In the genomic region with DNA sequence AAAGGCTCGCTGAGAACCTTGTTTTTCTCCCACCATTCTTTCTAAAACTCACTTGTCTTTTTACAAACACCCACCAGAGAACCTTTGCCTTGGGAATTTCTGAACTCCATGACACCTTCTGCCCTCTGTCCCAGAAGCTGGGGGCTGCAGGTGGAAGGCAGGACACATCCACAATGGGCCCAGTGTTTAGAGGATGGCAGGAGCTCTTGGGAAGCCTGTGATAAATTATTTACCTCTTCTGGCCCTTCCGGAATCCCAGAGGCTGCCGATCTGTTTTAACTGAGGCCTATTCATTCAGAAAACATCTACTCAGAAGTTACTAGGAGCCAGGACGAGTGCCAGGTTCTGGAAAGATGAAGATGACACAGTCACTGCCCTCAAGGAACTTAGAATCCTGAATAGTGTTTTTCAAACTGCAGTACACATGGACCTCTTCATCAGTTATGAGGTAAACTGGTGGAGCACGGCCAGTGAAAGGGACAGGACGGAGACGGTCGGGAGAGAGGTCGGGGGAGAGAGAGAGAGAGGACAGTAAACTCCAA, we compare ENCODE assay signal across 15 mouse cellular contexts.
A peak's percentile ranks its signal among the peaks of the same experiment; 100 is the strongest.
DNase-seq lines count a peak whose midpoint lies in the region; ATAC-seq and TF ChIP-seq lines count a peak whose summit lies in the region.
"Had no signal": no experiment of that assay in that cellular context is flagged by ENCODE, and none has a peak within 500 bp of the region (broad histone marks: within the 10 kb centered on the region; RNA-seq: fewer than 3 reads in every experiment).

No protein-coding gene starts in this region.

- H3K27me3 ChIP-seq in heart, embryonic 15.5 days: no peaks in the 10 kb centered on the region
- no peaks in the 10 kb centered on the region for H3K27me3 ChIP-seq in midbrain, postnatal 0 days (ENCODE audit: insufficient read depth, low read length)
- no peaks in the 10 kb centered on the region for H3K27me3 ChIP-seq in midbrain, embryonic 11.5 days (ENCODE audit: control insufficient read depth, insufficient read depth, low read length)
- H3K27me3 ChIP-seq in kidney, postnatal 0 days (ENCODE audit: insufficient read depth, low read length): no peaks in the 10 kb centered on the region
- H3K27me3 ChIP-seq in stomach, embryonic 16.5 days (ENCODE audit: control insufficient read depth, insufficient read depth, low read length): no peaks in the 10 kb centered on the region
- no peaks in the 10 kb centered on the region for H3K27me3 ChIP-seq in liver, embryonic 11.5 days (replicated peaks; ENCODE audit: control insufficient read depth, insufficient read depth, low read length)
- H3K27me3 ChIP-seq: liver, embryonic 13.5 days had no signal

- no peaks in the 10 kb centered on the region for H3K36me3 ChIP-seq in heart, embryonic 15.5 days
- H3K36me3 ChIP-seq in midbrain, postnatal 0 days (ENCODE audit: insufficient read depth, low read length): 0 out of 2 replicates have a peak, but pooled peaks cover 3% of the 10 kb centered on the region
- no peaks in the 10 kb centered on the region for H3K36me3 ChIP-seq in midbrain, embryonic 11.5 days (ENCODE audit: control insufficient read depth, insufficient read depth, low read length)
- 0 out of 2 replicates have a peak, but pooled peaks cover 4% of the 10 kb centered on the region for H3K36me3 ChIP-seq in kidney, postnatal 0 days (ENCODE audit: insufficient read depth, low read length)
- H3K36me3 ChIP-seq in stomach, embryonic 16.5 days (ENCODE audit: control insufficient read depth, insufficient read depth, low read length): no peaks in the 10 kb centered on the region
- H3K36me3 ChIP-seq in liver, embryonic 11.5 days (ENCODE audit: control insufficient read depth, insufficient read depth, low read length): peaks cover 2% of the 10 kb centered on the region; the same call in 1 of the 2 replicates
- H3K36me3 ChIP-seq: liver, embryonic 13.5 days had no signal

- no peak for ATAC-seq in heart, embryonic 15.5 days (replicated peaks; ENCODE audit: insufficient number of reproducible peaks, insufficient read depth, low FRiP score, low read depth)
- no peak for ATAC-seq in midbrain, postnatal 0 days (ENCODE audit: low FRiP score)
- no peak for ATAC-seq in midbrain, embryonic 11.5 days (ENCODE audit: low FRiP score)
- no peak for ATAC-seq in kidney, postnatal 0 days (replicated peaks; ENCODE audit: low FRiP score, low read depth)
- ATAC-seq in stomach, embryonic 16.5 days (ENCODE audit: insufficient read depth, low FRiP score): no peak
- ATAC-seq in liver, embryonic 11.5 days (replicated peaks; ENCODE audit: low FRiP score): no peak
- no peak for ATAC-seq in frontal cortex, adult (ENCODE audit: low TSS enrichment)

- no peak overlapping the region for H3K9ac ChIP-seq in heart, embryonic 15.5 days
- H3K9ac ChIP-seq in midbrain, postnatal 0 days (replicated peaks; ENCODE audit: low read length, poor library complexity, severe bottlenecking): no peak overlapping the region
- no peak overlapping the region for H3K9ac ChIP-seq in midbrain, embryonic 11.5 days (ENCODE audit: low read length)
- H3K9ac ChIP-seq in kidney, postnatal 0 days (ENCODE audit: low read depth, low read length): no peak overlapping the region
- no peak overlapping the region for H3K9ac ChIP-seq in stomach, embryonic 16.5 days (ENCODE audit: low read length)
- no peak overlapping the region for H3K9ac ChIP-seq in liver, embryonic 11.5 days (ENCODE audit: low read depth, low read length)
- H3K9ac ChIP-seq: liver, embryonic 13.5 days had no signal

- no peak for DNase-seq in heart, adult 8-10 months (ENCODE audit: low spot score)
- DNase-seq in midbrain, postnatal 0 days (ENCODE audit: low spot score): peak; percentile 34
- DNase-seq in midbrain, embryonic 11.5 days (ENCODE audit: low spot score, missing footprints): no peak
- DNase-seq in kidney, postnatal 0 days (ENCODE audit: low spot score): no peak
- no peak for DNase-seq in liver, embryonic 11.5 days (ENCODE audit: low spot score)
- DNase-seq: adrenal gland, postnatal 36 days; cerebellum, adult 18-20 months; gastrocnemius, postnatal 10 days; heart, postnatal 10 days; liver, embryonic 13.5 days; spleen, adult 18-20 months; thymus, postnatal 14 days had no signal

- H3K4me3 ChIP-seq in heart, embryonic 15.5 days: no peak overlapping the region
- H3K4me3 ChIP-seq in midbrain, postnatal 0 days (ENCODE audit: low read depth, low read length): no peak overlapping the region
- no peak overlapping the region for H3K4me3 ChIP-seq in midbrain, embryonic 11.5 days (ENCODE audit: low read depth, low read length)
- no peak overlapping the region for H3K4me3 ChIP-seq in kidney, postnatal 0 days (replicated peaks; ENCODE audit: low read depth, low read length)
- no peak overlapping the region for H3K4me3 ChIP-seq in stomach, embryonic 16.5 days (replicated peaks; ENCODE audit: low read length)
- H3K4me3 ChIP-seq in liver, embryonic 11.5 days (ENCODE audit: low read depth, low read length): no peak overlapping the region
- H3K4me3 ChIP-seq: liver, embryonic 13.5 days had no signal

- H3K4me2 ChIP-seq in heart, embryonic 15.5 days: no peak overlapping the region
- H3K4me2 ChIP-seq in midbrain, postnatal 0 days (ENCODE audit: low read depth, low read length, poor library complexity, severe bottlenecking): no peak overlapping the region
- H3K4me2 ChIP-seq in midbrain, embryonic 11.5 days: no peak overlapping the region
- no peak overlapping the region for H3K4me2 ChIP-seq in kidney, postnatal 0 days (ENCODE audit: low read length)
- H3K4me2 ChIP-seq in stomach, embryonic 16.5 days (ENCODE audit: low read depth, low read length): no peak overlapping the region
- H3K4me2 ChIP-seq in liver, embryonic 11.5 days: no peak overlapping the region
- H3K4me2 ChIP-seq: liver, embryonic 13.5 days had no signal

- 0 out of 2 replicates have a peak overlapping the region, but pooled peaks have one; percentile 36 for H3K27ac ChIP-seq in heart, embryonic 15.5 days
- H3K27ac ChIP-seq in midbrain, postnatal 0 days (ENCODE audit: low read depth, low read length): no peak overlapping the region
- H3K27ac ChIP-seq in midbrain, embryonic 11.5 days (ENCODE audit: low read depth, low read length): no peak overlapping the region
- peak overlapping the region; percentile 57; the same call in 1 of the 2 replicates for H3K27ac ChIP-seq in kidney, postnatal 0 days
- H3K27ac ChIP-seq in stomach, embryonic 16.5 days (ENCODE audit: low read length): peak overlapping the region; percentile 48; the same call in 1 of the 2 replicates
- no peak overlapping the region for H3K27ac ChIP-seq in liver, embryonic 11.5 days (ENCODE audit: low read depth, low read length)
- H3K27ac ChIP-seq: liver, embryonic 13.5 days had no signal

- WGBS in heart, embryonic 15.5 days: 69% methylated on average over 9 of the region's 9 CpGs
- WGBS in midbrain, postnatal 0 days: 69% methylated on average over 9 of the region's 9 CpGs
- WGBS in midbrain, embryonic 11.5 days: 81% methylated on average over 9 of the region's 9 CpGs
- 28% methylated on average over 9 of the region's 9 CpGs for WGBS in kidney, postnatal 0 days
- WGBS in stomach, embryonic 16.5 days: 42% methylated on average over 9 of the region's 9 CpGs
- 77% methylated on average over 9 of the region's 9 CpGs for WGBS in liver, embryonic 11.5 days

- peaks cover 23% of the 10 kb centered on the region for H3K4me1 ChIP-seq in heart, embryonic 15.5 days (replicated peaks)
- no peaks in the 10 kb centered on the region for H3K4me1 ChIP-seq in midbrain, postnatal 0 days (ENCODE audit: insufficient read depth, low read length)
- H3K4me1 ChIP-seq in midbrain, embryonic 11.5 days (ENCODE audit: control insufficient read depth, insufficient read depth, low read length): no peaks in the 10 kb centered on the region
- H3K4me1 ChIP-seq in kidney, postnatal 0 days (replicated peaks; ENCODE audit: insufficient read depth, low read length): peaks cover 19% of the 10 kb centered on the region; the same call in 1 of the 2 replicates
- H3K4me1 ChIP-seq in stomach, embryonic 16.5 days (ENCODE audit: control insufficient read depth, insufficient read depth, low read length): peaks cover 21% of the 10 kb centered on the region
- H3K4me1 ChIP-seq in liver, embryonic 11.5 days (replicated peaks; ENCODE audit: control insufficient read depth, insufficient read depth, low read length): peaks cover 12% of the 10 kb centered on the region

- no peaks in the 10 kb centered on the region for H3K9me3 ChIP-seq in heart, embryonic 15.5 days (replicated peaks)
- H3K9me3 ChIP-seq in midbrain, postnatal 0 days (ENCODE audit: low read length): no peaks in the 10 kb centered on the region
- no peaks in the 10 kb centered on the region for H3K9me3 ChIP-seq in midbrain, embryonic 11.5 days (ENCODE audit: control insufficient read depth, low read length)
- no peaks in the 10 kb centered on the region for H3K9me3 ChIP-seq in kidney, postnatal 0 days (replicated peaks; ENCODE audit: low read length)
- no peaks in the 10 kb centered on the region for H3K9me3 ChIP-seq in stomach, embryonic 16.5 days (replicated peaks; ENCODE audit: control insufficient read depth, low read length)
- no peaks in the 10 kb centered on the region for H3K9me3 ChIP-seq in liver, embryonic 11.5 days (ENCODE audit: control insufficient read depth, low read length)
- H3K9me3 ChIP-seq: liver, embryonic 13.5 days had no signal

- TF ChIP-seq CTCF in midbrain, postnatal 0 days (IDR thresholded peaks at IDR 0.05): no peak
- TF ChIP-seq CTCF in kidney, postnatal 0 days (IDR thresholded peaks at IDR 0.05; ENCODE audit: low read depth): no peak

Comparison
In these comparisons a context has a peak if more than half of its experiments do, and no peak if none do; other contexts are left out.
1. H3K27ac ChIP-seq: peak in heart, embryonic 15.5 days (single experiment), kidney, postnatal 0 days (single experiment) and stomach, embryonic 16.5 days (single experiment); none in midbrain, postnatal 0 days (single experiment), midbrain, embryonic 11.5 days (single experiment) and liver, embryonic 11.5 days (single experiment).